Mouse (Mus musculus): ENCODE data around the gene S1pr3. TPM values are rescaled to one million over a fixed set of nuclear protein-coding genes. Genes with fewer than 3 reads are reported as not detected.

The S1pr3 gene
- 9.7 and 11.3 TPM in 2 replicates for polyA plus RNA-seq (2012; ENCODE audit: low replicate concordance)

GRCm38 (mm10) chr13:51408519-51409001 lies at the start of gene S1pr3:
Gene S1pr3, plus strand, starts transcription at chr13:51408639.

Other genes with a start within 250 kb of the S1pr3 start
- 0.28 and 0.31 TPM in 2 replicates for gene Nxnl2, start 237.6 kb upstream of the S1pr3 start, polyA plus RNA-seq (2012; ENCODE audit: low replicate concordance)
- gene Shc3, start 160.8 kb downstream of the S1pr3 start, polyA plus RNA-seq (2012; ENCODE audit: low replicate concordance), result not detected in 2 replicates
- 2.6 and 50.4 TPM in 2 replicates for gene Cks2, start 236.6 kb downstream of the S1pr3 start, polyA plus RNA-seq (2012; ENCODE audit: low replicate concordance)
- 21.0 and 23.6 TPM in 2 replicates for gene Secisbp2, start 243.1 kb downstream of the S1pr3 start, polyA plus RNA-seq (2012; ENCODE audit: low replicate concordance)